Mouse (Mus musculus) cerebellum, postnatal 14 days (tissue): Measurements from ENCODE around the gene Cog1.
A peak's percentile ranks its signal among the peaks of the same experiment; 100 is the strongest.

Source experiments
- DNase-seq, 2 experiments: peaks; one replicate each; pipeline ENCODE4 v3.0.0; 2021; ENCODE audit warnings: mixed read lengths in 2 of 2

Gene Cog1

GRCm38 (mm10) chr11:113648690-113649352 lies at the start of gene Cog1:
Gene Cog1, plus strand, starts transcription at chr11:113649169.
- peak in 1 of 2 experiments; percentile 38 for DNase-seq

GRCm38 (mm10) chr11:113600526-113601245 lies 48.3 kb upstream of the Cog1 start:
- peak; percentile 86 to 87 for DNase-seq

GRCm38 (mm10) chr11:113601616-113602343 lies 47.2 kb upstream of the Cog1 start:
- DNase-seq, result peak in 1 of 2 experiments; percentile 40

- no peak for DNase-seq
Observed at GRCm38 (mm10) chr11:113607556-113607955, 41.4 kb upstream of the Cog1 start.

GRCm38 (mm10) chr11:113609581-113609980 lies 39.4 kb upstream of the Cog1 start:
- no peak for DNase-seq

- DNase-seq, result peak; percentile 63 to 75
Observed at GRCm38 (mm10) chr11:113610266-113610665, 38.7 kb upstream of the Cog1 start.

- no peak for DNase-seq
Observed at GRCm38 (mm10) chr11:113611112-113611646, 37.8 kb upstream of the Cog1 start.

- peak; percentile 77 to 85 for DNase-seq
Observed at GRCm38 (mm10) chr11:113611664-113612611, 37.0 kb upstream of the Cog1 start.

- DNase-seq, result no peak
Observed at GRCm38 (mm10) chr11:113614476-113614875, 34.5 kb upstream of the Cog1 start.

- peak; percentile 85 to 93 for DNase-seq
Observed at GRCm38 (mm10) chr11:113617132-113617911, 31.6 kb upstream of the Cog1 start.

- DNase-seq, result no peak
Observed at GRCm38 (mm10) chr11:113618303-113618671, 30.7 kb upstream of the Cog1 start.

GRCm38 (mm10) chr11:113618672-113619419 lies 30.1 kb upstream of the Cog1 start, which contains the start of gene Sstr2:
Gene Sstr2, plus strand, starts transcription at chr11:113619342.
- DNase-seq, result peak; percentile 89 to 91

GRCm38 (mm10) chr11:113619420-113620080 lies 29.4 kb upstream of the Cog1 start:
- peak in 1 of 2 experiments; percentile 37 for DNase-seq

- no peak for DNase-seq
Observed at GRCm38 (mm10) chr11:113621001-113621400, 28.0 kb upstream of the Cog1 start.

- peak; percentile 52 to 59 for DNase-seq
Observed at GRCm38 (mm10) chr11:113622028-113622427, 26.9 kb upstream of the Cog1 start.

GRCm38 (mm10) chr11:113625437-113625836 lies 23.5 kb upstream of the Cog1 start:
- no peak for DNase-seq

GRCm38 (mm10) chr11:113627785-113628184 lies 21.2 kb upstream of the Cog1 start:
- peak; percentile 58 to 66 for DNase-seq

GRCm38 (mm10) chr11:113630642-113631041 lies 18.3 kb upstream of the Cog1 start:
- DNase-seq, result no peak

GRCm38 (mm10) chr11:113631302-113631701 lies 17.7 kb upstream of the Cog1 start:
- DNase-seq, result no peak

- no peak for DNase-seq
Observed at GRCm38 (mm10) chr11:113631862-113632261, 17.1 kb upstream of the Cog1 start.
